Mouse (Mus musculus) gastrocnemius, adult 8-10 months (tissue): ENCODE measurements around the gene Mgrn1. TPM values are rescaled to one million over a fixed set of nuclear protein-coding genes. Genes with fewer than 3 reads are reported as not detected.

ENCODE experiments used
- DNase-seq, 2 experiments: peaks; one replicate each; pipeline ENCODE4 v3.0.0; 2022; ENCODE audit warnings: low spot score in 2 of 2
- total RNA-seq, 4 experiments: library from RNA; stranded (reverse); gene quantifications; 2 replicates each; pipeline ENCODE4 v1.2.4; 2022

Mgrn1 gene
- total RNA-seq, 4 experiments from 2014 or later, result 52.1 to 66.7 (median 55.3) TPM

- peak; percentile 88 to 91 for DNase-seq
Measured at GRCm38 (mm10) chr16:4938989-4939388, 52.9 kb downstream of the Mgrn1 start.

DNA sequence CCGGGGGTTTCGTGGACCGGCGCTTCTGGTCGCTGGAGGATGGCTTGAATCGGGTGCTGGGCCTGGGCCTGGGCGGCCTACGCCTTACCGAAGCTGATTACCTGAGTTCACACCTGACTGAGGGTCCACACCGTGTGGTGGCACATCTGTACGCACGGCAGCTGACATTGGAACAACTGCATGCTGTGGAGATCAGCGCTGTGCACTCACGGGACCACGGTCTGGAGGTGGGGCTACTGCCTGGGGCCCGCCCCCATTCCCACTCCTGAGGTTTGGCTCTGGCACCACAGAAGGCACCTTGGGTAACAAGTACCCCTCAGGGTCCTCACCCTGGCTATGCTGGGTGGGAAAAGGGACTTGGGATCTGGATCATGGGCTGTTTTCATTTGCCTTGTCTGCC lies 53.4 kb downstream of the Mgrn1 start:
- no peak for DNase-seq

DNA sequence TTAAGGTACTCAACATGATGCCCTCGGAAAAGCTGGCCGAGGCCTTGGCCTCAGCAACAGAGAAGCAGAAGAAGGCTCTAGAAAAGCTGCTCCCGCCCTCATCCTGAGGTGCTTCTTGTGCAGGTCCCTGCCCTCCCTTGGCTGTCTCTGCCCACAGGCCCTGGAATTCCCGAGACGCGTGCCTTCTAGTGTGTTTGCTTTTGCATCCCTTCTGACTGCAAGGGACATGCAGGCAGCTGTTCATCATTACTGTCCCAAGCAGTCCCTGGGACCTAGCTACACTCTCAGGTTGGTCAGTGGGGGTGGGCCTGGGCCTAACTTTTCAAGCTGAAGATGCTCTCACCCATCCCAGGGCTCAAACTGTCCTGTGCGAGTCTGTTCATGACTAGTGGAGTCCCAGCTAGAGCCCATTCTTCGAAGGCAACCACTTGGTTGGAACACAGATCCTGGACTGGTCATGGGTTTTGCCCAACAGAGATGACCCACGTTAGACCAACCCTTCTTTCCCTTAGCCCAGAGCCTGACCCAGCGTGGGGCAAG lies 54.3 kb downstream of the Mgrn1 start:
- DNase-seq, result no peak

DNA sequence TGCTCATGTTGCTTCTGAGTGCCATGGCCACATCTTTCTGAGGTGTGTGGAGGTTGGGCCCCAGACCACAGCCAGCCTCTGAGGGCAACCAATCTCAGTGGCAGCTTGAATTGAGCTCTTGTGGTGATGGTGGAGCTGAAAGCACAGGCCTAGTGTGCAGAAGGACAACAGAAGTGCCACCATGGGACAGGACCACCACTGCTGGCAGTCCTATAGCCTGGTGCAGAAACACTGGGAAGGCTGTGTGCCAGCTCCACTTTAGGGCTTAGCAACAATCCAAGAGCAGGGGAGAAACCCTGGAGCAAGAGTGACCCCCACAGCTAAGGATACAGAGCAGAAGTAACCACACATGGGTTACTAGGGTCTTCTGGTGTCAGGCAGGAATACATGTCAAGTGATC lies 55.0 kb downstream of the Mgrn1 start:
- DNase-seq, result no peak

DNA sequence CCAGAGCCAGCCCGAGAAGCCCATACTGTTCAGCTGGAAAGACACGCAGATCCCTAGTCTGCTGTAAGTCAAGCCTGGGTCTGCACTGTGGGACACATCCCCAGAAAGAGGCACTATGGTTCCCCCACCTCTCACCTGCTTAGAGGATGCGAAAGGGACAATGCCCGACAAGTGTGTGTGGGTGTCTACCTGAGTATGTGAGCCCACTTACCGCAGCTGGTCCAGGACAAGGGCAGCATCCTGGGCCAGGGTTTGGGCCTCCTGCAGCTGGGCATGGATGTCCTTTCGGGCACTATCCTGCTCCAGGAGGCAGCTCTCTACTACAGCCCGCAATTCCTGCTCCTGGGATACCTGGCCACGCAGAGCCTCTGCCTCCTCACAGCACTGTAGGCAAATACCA lies 56.8 kb downstream of the Mgrn1 start:
- DNase-seq, result no peak

GRCm38 (mm10) chr16:4943431-4943830 lies 57.4 kb downstream of the Mgrn1 start:
- no peak for DNase-seq

GRCm38 (mm10) chr16:4945415-4945814 lies 59.4 kb downstream of the Mgrn1 start:
- DNase-seq, result no peak

- no peak for DNase-seq
Measured at GRCm38 (mm10) chr16:4946155-4946554, 60.1 kb downstream of the Mgrn1 start.

- no peak for DNase-seq
Measured at GRCm38 (mm10) chr16:4947378-4947777, 61.3 kb downstream of the Mgrn1 start.

- no peak for DNase-seq
Measured at GRCm38 (mm10) chr16:4956609-4957008, 70.6 kb downstream of the Mgrn1 start.

GRCm38 (mm10) chr16:4957446-4957845 lies 71.4 kb downstream of the Mgrn1 start:
- DNase-seq, result no peak

DNA sequence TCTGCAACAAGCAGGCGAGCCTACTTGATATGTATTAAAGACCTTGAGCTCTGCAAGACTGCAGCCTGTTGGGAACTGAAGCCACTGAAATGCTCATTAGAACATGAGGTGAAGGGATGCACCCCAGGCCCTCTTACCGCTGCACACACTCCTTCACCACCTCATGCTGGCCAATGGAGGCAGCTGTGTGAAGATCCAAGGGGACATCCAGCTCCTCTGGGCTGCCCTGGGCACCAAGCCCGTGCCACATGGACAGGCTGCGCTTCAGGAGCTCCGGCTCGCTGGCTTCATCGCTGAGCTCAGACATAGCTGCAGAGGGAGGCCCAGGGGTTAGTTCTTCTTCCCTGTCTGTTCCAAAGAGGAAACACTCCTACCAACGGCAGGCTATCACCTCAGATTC lies 74.2 kb downstream of the Mgrn1 start:
- no peak for DNase-seq

GRCm38 (mm10) chr16:4963346-4963745 lies 77.3 kb downstream of the Mgrn1 start:
- DNase-seq, result no peak

DNA sequence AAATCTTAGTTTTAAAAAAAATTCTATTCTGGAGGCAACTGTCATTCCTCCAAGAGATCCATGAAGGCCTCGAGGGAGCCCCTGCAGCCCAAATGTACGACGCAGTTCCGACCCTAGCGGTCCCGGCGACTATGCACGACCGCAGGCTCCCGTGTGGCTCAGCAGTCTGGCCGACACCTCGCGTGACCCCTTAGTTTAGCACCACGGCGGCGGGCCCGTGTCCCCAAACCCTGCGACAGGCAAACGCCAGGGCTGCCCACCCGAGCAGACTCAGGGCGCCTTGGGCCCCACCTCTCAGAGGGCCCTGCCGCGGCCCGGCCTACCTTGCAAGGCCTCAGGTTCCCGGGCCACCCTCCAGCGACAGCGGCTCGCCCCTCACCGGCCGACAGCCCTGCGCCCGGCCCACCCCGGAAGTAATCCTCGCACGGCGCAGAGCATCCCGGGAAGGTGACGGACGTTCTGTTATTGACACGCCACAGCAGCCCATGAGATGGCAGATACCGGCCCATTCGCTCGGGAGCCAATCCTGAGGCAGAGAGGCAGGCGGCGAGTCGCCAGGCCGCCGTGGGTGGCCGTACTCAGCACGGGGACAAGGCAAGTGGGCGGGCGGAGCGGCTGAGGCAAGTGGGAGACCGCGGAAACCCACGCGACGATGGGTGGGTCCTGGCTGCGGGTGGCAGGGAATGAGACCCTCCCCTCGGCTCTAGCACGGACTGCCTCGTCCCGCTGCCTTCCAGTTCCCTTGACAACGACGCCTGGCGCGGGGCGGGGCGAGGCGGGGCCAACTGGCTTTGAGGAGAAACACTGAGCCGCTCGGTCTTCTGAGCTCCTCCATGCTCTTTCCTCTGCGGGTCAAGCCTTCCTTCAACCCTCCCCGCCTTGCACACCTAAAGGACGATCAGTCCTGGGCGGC lies 78.0 kb downstream of the Mgrn1 start, which contains the start of gene Anks3:
Gene Anks3, minus strand, starts transcription at position 409 of the 913 bp plus-strand sequence.
- peak; percentile 97 to 98 for DNase-seq

DNA sequence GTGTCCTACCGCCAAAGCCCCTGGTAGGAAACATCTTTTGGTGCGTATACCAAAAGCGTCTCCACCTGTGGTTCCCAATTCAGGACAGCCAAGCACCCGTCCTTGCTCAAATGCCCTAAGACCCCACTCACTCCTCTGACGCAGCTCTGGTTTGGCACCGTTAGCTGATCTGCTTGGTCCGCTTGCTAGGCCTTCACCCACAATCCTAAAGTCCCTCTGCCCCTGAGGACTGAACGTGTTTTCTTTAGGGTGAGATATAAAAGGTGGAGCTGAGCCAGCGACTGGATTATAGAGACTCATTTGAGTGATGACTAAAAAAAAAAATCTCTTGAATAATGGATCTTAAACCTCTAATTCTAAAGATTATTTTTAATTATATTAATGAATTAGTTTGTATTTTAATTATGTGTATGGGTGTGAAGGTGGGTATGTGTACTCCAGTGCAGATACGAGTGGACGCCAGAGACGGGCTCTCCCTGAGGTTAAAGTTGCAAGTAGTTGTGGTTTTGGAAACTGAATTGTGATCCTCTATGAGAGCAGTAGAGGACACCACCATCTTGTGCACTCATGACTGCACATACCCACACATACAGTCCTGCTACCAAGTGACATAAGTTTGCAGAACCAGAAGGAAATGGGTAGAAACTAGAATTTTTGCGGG lies 78.8 kb downstream of the Mgrn1 start:
- no peak for DNase-seq

DNA sequence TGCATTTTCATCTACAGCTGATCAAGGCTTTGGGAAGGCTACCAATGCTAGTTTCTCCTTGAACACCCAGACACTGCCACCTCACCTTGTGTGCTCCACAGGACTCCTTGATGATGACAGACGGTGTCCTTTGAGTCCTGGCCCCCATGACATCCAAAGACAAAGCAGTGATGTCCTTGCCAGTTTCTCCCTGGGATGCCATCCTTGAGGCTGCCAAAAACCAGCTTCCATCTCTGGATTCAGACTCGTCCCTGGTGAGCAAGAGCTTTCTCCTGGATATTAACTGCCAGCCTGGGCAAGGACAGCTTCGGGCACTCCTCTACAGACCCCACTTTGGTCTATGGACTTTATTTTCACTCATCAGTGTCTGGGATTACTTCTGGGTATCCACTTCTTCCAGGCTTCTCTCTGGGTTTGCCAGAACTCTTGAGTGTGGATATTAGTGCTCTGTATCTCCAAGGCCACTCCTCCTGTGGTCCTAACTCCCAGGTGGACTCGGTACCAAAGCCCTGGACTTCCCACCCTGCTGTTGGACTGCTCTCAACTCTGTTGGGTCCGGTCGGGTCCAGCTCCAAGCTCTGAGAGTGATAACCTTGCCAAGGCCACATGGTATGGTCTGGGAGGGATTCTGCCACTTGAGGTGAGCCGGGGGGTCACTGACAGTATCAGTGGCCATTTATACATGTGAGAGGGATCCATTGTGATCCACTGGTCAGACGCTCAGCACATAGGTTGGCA lies 79.5 kb downstream of the Mgrn1 start:
- DNase-seq, result no peak

DNA sequence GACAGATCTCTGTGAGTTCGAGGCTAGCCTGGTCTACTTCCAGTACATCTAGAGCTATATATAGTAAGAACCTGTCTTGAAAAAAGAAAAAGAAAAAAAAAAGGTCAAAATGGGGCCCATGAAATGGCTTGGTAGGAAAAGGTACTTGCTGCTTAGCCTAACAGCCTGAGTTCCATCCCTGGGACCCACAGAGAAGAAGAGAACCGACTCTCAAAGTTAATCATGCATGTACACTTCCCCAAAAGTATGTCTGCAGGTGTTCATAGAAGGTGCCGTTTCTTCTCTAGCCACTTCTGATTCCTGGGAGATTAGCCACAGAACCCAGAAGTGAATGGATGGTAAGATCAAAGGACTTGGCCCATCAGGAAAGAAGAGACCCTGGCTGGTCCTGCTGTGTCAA lies 82.4 kb downstream of the Mgrn1 start:
- DNase-seq, result no peak

DNA sequence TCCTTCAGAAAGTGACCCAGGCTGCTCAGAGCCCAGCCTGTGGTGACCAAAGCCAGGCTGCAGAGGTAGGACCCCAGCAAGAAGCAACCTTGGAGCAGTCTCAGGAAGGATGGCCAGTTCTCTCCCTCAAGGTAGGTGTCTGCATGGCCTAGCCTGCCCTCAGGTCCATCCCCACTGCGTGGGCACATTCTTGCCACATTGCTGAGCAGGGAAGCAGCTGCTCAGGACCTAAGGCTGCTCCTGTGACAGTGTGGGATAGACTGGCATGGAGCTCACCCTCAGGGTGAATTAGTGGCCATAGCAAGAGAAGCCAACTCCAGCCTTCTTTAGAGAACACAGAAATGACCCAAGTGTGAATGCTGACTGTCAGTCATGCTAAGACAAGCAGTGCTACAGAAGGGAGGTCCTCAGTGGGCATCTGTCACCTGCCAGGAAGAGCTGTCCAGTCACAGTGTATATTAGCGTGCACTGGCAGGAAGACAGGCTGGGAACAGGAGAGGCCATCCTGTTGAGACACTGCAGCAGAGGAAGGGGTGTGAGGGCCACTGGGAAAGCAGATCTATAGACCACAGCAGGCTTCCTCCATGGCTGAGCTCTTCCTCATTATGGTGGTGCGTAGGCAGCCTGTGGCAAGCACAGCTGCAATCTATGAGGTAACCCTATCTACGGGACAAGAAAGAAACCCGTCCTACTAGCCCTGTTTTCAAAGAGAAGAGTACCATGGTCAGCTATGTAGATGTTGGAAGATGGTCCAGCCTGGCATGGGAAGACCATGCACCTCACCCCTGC lies 83.2 kb downstream of the Mgrn1 start:
- DNase-seq, result no peak

DNA sequence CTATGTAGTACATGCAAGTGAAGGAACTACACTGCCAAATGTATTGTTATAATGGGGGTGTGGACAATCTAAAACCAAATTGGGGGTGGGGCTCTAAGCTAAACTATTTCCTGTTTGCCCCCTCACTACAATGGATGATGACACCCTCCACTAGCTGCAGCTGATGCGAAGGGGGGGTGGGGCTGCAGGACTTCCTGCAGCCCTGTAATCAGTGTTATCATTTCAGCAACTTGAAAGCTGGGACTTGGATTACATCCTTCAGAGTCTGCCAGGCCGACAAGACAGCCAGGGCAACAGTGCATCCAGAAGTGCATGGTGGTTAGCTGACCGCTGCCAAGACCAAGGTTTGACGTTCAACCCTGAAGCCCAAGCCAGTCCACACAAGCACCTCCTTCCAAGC lies 85.6 kb downstream of the Mgrn1 start:
- DNase-seq, result no peak

DNA sequence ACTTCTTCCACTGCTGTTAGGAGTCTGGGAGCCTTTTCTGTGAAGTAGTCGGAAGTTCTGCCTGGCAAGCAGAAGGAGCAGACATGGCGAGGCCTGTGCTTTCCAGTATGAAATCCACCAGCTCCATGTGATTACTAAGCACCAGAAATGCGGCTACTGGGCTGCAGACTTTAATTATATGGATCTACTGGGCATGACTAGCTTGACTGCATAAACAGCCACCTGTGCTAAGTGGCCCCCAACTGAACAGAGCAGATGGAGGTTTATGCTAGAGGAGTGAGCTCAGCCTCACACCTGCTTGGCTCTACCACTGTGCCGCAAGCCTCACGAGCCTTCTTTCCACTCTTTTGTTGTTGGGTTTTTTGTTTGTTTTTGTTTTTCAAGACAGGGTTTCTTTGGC lies 88.5 kb downstream of the Mgrn1 start:
- no peak for DNase-seq

GRCm38 (mm10) chr16:4976180-4976579 lies 90.1 kb downstream of the Mgrn1 start:
- DNase-seq, result no peak
